Mouse (Mus musculus) lung, postnatal 36 days (tissue): ENCODE results near the gene Ankrd36.
A peak's percentile ranks its signal among the peaks of the same experiment; 100 is the strongest.
"Not testable (repeated sequence)": the region's sequence is repeated elsewhere in the genome, so short reads cannot be mapped to it uniquely, and the experiment has no call there.

Source experiments
- DNase-seq: peaks from one replicate; pipeline ENCODE4 v3.0.0; 2022; ENCODE audit warnings: mixed read lengths

Gene Ankrd36

DNA sequence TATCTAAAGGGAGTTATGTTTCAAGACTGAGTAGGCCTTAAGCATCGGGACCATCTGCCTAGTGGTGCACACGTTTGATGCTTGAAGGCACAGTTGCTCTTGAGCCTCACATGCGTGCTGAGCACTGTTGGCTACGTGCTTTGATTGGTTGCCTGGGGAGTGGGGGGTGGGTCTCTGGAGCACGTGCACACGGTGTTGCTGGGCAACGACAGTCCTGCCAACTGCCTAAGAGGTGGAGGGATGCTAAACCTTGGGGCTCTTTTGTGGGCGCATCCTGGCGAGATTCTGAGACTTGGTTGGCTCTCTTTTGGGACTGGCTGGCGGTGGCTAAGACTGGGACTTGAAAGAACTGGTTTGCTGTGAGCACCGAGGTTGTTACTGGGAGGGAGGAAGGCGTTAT, at the start of gene Ankrd36:
Ankrd36 (plus strand) TSS at position 211 of the 400 bp plus-strand sequence.
- DNase-seq, result no peak

DNA sequence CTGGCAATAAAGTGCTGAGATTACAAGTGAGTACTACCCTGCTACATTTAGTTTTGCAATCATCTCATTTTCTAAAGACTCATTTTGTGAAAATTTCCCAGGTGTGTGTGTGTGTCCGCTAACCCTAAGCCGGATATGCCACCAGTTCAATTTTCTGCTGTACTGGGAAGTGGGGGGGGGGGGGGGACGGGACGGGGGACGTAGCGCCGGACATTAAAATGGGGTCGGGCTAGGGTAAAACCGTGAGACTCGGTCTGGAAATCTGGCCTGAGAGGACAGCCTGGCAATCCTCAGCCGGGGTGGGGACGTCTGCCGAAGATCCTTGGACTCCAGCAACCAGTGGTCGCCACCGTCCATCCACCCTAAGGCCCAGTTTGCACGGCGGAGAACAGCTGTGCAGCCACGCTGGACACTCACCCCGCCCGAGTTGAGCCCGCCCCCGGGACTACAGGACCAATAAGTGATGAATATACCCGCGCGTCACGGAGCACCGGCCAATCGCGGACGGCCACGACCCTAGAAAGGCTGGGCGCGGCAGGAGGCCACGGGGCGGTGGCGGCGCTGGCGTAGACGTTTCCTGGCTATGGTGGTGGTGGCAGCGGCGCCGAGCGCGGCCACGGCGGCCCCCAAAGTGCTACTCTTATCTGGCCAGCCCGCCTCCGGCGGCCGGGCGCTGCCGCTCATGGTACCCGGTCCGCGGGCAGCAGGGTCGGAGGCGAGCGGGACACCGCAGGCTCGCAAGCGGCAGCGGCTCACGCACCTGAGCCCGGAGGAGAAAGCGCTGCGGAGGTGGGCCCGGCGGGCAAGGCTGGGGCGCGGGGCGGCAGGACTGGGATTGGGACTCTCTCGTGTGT, 48.8 kb upstream of the Ankrd36 start, which contains the start of gene Xbp1:
Xbp1 (plus strand) TSS at position 248 of the 854 bp plus-strand sequence.
- peak; percentile 99 for DNase-seq

DNA sequence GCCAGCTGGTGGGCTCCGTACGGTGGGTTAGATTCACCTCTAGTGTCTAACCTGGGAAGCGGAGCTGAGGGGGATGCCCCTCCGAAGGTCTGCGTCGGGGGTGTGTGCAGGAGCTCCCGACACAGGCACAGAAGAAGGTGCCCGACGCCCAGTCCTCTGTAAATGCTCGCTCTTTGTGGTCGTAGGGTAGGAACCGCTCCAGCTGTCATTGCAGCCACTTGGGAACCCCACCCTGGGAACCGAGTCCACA, 48.3 kb upstream of the Ankrd36 start:
- DNase-seq, result no peak

DNA sequence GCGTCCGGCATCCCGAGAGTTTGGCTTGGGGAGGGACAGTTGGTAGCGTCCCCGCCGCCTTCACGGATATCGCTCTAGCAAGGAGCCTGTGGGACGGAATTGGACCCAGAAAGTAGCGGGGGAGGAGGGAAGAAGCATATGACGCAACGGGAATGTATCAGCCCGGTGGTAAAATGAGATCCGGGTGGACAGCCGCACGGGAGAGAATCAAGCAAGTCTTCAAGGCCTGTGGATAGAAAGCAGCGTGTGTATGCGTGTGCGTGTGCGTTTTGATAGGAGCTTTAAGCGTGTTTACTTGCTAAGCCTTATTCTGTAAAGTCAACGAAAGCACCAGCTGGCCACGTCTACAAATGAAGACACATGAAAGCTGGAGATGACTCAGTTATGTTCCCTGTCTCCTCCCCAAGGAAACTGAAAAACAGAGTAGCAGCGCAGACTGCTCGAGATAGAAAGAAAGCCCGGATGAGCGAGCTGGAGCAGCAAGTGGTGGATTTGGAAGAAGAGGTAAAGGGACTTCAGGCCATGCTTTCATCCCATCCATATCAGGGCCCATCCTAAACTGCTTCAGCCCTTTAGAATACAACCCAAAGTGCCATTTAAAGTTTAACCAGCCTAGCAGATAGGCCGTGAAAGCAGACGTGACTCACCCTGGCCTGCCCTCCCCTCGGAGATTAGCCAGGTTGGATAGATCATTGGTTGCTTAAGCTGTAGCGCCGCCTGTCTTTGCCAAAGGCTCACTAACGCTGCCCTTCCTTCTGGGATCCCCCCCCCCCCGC, 47.8 kb upstream of the Ankrd36 start:
- peak; percentile 94 for DNase-seq

DNA sequence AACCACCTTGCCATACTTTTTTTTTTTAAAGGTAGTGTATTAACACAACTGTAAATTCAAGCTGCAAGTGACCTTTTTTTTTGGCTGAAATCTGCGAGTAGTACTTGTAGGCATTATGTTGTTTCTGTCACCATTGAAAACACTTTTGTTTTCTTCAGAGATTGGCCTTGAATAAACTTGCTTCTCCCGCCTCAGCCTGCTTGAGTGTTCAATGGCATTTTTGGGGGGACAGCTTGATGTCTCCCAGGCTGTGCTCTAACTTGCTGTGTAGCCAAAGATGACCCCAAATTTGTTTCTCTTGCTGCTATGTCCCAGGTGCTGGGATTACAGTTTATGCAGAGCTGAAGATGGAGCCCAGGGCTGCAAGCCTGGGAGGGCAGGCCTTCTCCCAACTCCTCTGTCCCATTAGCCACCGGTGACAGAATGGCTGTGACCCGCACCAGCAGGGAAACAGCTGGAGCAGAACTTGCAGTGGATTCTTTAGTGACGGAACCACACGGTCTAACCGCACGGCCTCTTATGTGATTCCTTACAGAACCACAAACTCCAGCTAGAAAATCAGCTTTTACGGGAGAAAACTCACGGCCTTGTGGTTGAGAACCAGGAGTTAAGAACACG, 46.6 kb upstream of the Ankrd36 start:
- no peak for DNase-seq

DNA sequence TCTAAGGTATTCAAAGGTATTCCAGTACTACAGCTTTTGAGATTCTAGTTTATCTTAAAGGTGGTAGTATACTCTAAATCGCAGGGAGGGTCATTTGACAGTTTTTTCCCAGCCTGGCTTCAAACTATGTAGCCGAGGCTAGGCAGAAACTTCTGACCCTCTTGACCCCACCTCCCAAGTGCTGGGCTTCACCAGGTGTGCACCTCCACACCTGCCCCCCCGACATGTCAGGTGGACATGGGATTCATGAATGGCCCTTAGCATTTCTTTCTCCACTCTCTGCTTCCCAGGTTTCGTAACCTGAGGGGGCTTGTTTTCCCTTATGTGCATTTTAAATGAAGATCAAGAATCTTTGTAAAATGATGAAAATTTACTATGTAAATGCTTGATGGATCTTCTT, 44.1 kb upstream of the Ankrd36 start:
- DNase-seq, result no peak

DNA sequence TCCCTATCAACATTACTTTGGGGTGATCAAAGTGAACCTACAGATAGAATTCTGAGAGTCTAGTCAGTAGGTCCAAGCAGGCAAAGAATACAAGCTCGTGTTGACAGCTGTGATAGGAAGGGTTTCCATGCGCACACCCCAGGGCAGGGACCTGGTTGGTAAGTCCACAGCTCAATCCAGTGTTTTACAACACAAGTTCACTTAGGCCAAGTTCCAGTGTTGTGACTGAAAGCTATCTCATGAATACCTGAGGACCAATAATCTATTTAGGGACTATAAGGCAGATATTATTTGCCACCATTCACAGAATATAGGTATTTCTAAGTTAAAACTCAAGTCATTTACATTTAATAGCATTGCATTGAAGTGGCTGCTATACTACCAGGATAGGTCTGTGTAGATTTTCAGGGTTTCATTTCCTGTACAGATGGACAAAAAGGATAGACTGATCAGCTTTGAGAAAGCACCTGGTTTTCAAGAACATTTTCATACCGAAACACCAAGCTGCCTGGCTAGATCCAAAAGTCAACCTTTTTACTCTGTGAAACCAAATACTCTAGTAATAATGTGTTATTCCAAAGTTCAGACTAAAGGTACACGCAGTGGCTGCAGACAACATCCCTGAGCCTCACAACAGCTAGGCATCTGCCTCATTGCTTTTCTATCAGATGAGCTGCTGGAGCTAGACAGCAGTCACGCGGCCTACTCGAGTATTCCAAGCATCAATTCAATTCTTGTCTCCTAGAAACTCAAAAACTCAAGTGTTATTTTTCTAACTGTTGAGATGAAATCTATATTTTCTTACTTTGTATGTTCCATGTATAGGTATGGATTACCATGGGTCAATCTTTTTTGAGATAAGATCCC, 42.7 kb upstream of the Ankrd36 start:
- no peak for DNase-seq

DNA sequence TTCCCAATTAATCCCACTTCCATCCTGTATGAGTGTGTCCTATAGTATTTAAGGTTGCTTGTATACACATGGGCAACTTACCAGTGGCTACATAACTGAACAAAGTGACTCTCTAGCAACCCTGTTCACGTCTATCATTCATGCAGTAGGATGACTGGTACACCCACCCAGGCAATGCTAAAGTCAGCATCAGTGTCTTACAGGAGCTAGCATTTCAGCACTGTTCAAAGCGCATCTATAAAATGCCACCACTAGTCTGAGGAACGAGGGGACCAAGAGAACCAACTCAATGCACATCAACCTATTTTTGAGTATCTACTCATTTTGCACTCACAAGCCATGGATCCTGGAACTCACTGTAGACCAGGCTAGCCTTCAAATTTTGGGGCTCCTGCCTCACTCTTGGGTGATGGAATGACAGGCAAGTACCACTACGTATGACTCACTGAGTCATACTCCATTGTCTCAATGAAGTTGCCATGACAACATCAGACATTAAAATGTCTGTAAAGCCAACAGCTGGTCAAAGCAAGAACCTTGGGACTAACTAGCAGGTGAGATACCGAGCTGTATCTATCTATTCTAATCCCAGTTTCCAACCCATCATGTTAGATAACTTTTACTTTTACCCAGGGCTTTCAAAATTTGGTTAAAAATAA, 41.5 kb upstream of the Ankrd36 start:
- no peak for DNase-seq

DNA sequence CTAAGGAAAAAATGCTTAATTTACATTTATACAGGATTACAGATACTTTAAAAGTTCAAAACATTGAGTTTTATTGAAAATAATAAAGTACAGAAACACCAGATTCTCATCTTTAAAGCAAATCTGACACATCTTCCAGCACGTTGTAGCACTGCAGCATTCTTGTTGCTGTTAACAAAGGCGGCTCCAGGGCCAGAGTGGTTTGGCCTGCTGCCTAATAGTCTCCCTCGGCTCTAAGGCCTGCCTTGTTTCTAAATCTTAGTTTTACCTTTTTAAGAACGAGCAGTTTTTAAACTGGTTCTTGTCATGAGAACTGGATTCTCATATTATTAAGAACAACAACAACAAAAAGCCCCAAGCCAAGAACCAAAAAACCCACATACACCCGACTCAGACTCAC, 40.6 kb upstream of the Ankrd36 start:
- DNase-seq, result peak; percentile 54

DNA sequence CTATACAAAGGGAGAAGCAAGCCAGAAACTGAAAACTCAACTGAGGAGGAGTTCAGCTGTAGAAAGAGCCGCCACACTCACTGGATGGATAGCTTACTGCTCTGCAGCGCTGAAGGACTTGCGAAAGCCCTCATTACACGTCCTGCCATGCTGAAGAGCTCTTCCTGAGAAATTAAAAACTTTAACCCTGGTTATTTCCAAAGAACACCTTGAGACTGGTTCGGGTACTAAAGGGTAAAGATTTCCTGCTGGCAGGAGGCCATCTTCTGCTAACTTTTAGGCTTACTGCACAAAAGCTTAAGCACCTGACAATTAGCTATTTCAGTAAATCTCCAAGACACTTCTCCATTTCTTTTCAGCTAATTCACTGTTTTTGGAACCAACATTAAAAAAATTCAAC, 39.3 kb upstream of the Ankrd36 start:
- DNase-seq, result no peak

DNA sequence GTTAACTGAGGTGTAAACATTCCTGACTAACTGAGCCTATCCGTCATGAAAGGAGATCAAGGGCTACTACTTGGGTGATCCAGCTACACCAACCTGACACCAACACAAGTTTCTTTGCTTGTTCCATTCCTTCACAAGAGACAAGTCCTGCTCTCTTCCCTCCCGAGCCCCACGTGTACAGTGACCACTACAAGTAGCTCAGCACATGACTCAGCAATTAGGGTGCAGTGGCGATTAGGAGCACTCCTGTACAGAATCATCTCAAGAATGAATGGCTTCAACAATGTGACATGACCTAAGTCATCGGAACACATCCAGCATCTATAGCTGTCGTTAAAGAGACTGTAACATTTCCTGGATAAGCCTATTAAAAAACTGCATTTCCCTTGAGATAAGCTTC, 38.8 kb upstream of the Ankrd36 start:
- no peak for DNase-seq

DNA sequence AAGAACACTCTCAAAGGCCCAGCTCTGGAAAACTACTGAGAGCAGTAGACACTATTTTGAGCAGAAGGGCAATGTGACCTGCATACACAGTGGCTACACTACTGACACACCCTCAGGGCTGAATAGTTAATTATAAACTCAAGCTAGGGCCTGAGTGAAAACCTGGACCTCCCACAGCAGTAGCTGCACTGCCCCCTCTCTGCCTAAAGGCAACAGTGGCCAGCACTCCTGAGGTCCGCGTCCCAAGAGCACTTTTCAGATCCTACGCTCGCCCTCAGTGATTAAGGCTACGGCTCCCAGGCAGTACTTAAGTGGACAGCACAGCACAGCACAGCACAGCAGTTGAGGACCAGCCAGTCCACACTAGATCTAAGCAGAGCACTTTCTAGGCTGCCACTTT, 36.4 kb upstream of the Ankrd36 start:
- peak; percentile 54 for DNase-seq

DNA sequence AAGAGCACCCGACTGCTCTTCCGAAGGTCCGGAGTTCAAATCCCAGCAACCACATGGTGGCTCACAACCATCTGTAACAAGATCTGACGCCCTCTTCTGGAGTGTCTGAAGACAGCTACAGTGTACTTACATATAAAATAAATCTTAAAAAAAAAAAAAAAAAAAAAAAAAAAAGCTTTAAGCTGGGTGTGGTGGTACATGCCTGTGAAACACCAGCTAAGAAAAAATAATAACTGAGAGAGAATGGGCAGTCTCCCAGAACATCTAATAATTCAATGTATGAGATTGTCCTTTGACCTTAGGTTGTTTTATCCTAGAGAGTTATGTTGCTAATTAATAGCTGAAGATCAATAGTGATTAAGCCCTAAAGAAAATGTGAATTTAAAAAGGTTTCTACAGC, 32.0 kb upstream of the Ankrd36 start:
- not testable (repeated sequence) for DNase-seq

DNA sequence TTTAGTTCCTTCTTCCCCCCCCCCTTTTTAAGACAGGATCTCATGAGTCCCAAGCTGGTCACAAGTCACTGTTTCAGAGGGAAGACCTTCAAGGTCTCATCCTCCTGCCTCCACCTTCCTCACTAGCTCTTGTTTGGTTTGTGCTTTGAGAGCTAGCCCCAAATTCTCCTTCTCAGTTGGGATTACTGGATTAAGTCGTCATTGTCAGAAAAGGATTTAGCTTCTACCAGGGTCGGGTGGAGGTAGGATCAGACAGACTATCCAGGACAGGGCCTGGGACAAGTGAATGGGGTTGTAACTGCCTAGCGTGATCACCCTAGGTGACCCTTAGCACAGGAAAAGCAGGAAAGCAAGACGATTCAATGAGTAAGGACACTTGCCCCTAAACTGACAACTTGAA, 29.2 kb upstream of the Ankrd36 start:
- DNase-seq, result no peak

DNA sequence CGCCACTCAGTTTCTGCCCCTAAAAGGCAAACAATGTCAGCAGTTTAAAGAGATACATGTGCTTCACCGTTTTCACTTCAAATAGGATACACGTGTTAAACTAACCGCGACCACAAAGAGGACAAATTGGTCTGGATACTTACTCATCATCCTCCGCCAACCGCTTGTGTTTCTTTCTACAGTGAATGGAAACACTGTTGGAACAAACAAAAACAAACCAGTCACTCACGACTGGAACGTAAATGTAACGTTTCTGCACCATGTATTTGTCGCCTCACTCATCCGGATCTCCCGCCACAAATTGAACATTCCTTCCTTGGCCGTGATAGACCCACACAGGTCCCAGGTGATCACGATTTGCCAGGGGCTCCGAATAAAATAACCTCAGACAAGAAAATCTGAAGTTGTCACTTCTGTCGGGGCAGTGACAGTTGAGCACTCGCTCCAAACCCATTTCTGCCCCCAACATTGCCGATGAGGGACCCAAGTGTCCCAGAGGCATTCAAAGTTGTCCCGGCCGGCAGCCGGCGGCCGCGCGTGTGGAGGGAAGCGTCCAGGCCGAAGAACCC, 28.2 kb upstream of the Ankrd36 start:
- DNase-seq, result peak; percentile 15

DNA sequence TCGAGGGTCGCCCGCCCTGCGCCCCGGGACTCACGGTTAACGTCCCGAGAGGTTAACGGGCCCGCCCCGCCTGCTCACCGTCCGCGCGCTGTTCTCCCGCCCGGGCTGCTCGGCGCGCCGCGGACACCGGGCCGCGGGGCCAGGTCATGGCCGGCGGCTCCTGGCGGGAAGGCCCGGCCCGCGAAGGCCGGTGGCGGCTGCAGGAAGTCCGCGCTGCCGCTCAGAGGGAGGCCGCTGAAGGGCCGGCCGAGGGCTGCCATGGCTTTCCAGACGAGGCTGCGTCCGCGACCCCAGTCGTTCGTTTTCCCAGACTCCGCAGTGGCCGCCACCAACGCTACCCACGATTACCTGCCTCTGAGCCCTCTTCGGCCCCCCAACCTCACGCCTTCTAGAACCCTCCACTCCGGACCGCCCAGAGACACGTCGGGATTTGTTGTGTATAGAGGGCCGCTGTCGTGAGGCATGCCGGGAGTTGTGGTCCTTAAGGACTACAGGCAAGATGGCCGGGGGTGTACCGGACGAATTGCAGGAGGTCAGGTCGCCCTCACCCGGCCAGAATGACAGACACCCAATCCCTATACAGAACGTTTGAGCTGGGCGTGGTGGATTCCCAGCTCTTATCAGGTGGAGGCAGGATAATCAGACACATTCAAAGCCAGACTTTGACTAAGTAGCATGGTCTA, 27.5 kb upstream of the Ankrd36 start, which contains the start of gene Ccdc117:
Ccdc117 (minus strand) TSS at position 389 of the 683 bp plus-strand sequence.
- peak; percentile 99 for DNase-seq

DNA sequence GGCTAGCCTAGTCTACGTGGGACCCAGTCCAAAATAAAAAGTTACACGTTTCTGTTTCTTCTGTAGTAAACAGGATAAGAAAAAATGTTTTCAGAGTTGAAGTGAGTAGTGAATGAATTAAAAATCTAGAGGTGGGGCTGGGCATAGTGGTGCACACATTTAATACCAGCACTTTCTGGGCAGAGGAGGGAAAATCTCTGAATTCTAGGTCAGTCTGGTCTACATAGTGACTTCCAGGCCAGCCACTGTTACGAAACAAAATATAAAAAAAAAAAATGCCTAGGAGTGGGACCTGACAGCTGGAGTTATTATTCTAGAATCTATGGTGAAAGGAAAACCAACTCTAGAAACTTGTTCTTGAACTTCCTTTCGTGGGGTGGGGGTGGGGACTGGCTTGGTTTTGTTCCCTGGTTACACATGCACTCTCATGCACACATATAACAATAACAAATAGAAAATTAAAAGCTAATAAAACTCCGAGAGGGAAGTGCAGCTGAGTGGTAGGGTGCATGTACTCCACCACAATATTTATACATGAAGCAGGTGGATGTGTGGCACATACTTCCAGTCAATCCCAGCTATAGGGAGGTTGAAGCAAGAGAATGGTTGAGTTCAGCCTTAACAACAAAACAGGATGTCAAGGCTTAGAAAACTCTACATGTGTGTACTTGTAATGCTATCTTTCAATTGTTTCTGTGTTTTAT, 26.9 kb upstream of the Ankrd36 start:
- no peak for DNase-seq

DNA sequence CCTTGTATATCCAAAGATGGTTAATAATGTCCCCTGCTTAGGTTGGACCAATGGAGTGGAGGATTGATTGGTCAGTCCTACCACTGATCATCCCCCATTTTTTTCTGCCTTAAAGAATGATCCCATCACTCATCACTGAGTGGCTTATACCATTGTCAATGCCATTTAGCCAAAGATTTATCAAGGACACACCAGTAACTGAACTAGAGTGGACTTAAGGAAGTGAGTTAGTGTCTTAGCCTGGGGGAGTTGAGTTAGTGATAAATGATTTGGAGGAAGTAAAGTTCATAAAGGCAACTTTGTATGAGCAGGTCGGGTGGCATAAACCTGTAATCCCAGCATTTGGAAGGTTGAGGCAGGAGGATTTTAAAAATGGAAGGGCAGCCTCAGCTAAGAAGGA, 26.2 kb upstream of the Ankrd36 start:
- DNase-seq, result no peak

DNA sequence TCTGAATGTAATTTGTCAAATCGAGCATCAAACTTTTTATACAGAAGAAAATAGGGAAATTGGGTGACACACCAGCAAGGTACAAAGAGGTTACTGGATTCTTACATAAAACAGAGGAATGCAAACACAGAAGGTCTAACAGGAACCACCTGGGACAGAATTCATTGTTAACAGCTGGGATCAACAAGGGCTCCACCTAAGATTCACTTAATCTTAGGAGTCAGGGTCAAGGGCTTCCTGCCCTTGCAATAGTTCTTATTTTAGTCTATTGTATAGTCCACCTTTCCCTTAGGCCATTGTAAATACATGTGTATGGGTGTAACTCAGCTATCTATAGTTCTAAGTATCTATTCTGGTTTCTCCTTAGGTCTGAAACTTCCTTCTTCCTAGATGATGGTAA, 24.8 kb upstream of the Ankrd36 start:
- DNase-seq, result not testable (repeated sequence)

DNA sequence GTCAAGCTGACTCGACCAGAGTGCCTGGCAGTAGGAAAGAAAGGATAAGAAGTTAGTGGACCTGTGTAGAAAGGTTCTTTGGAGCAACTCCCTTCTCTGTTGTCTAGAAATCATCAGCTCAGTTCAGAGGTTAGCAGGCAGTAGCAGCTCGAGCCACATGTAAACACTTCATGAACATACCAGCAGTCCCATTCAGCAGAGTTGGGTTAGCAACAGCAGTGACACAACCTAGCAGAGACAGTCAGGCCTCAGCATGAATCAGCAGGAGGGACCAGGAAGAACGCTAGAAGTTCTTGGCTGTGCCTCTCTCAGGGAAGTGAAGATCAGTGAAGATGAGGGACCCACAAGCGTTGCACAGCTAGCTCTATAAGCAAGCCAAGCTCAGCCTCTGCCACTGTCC, 24.0 kb upstream of the Ankrd36 start:
- no peak for DNase-seq

DNA sequence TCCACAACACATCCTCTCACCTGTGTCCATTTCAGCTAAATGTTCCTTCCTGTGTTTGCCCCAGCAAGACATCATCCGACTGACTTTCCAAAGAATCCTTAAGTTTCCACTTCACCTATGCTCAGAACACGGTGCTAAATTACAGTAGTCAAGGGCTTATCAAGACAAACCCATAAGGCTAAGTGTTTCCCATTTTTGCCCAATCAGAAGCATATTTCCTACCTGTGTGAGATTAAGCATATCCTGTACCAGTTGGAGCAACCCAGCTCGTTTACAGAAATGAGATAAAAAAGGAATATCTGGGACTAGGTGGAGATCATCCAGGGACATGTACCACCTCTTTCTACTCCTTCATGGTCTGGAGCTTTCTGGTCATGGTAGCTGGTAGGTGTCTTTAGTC, 22.8 kb upstream of the Ankrd36 start:
- no peak for DNase-seq
